ENCODE assay signal across 27 mouse cellular contexts in genomic region chr13:6306616-6306988, GRCm38 (mm10).
DNase-seq lines count a peak whose midpoint lies in the region; ATAC-seq lines count a peak whose summit lies in the region.
"Had no signal": no experiment of that assay in that cellular context is flagged by ENCODE, and none has a peak within 500 bp of the region (broad histone marks: within the 10 kb centered on the region; RNA-seq: fewer than 3 reads in every experiment).

No protein-coding gene starts in this region.

- H3K27ac ChIP-seq in forebrain, embryonic 14.5 days (ENCODE audit: low read depth, low read length) = no peak overlapping the region
- no peak overlapping the region for H3K27ac ChIP-seq in forebrain, embryonic 12.5 days
- H3K27ac ChIP-seq in limb, embryonic 11.5 days (replicated peaks; ENCODE audit: low read depth, low read length) = no peak overlapping the region
- H3K27ac ChIP-seq in limb, embryonic 10.5 days = no peak overlapping the region
- H3K27ac ChIP-seq: embryonic facial prominence, embryonic 12.5 days; hindbrain, embryonic 10.5 days; kidney, embryonic 15.5 days; lung, embryonic 15.5 days; midbrain, embryonic 10.5 days; midbrain, embryonic 15.5 days; neural tube, embryonic 15.5 days had no signal

- no peaks in the 10 kb centered on the region for H3K9me3 ChIP-seq in forebrain, embryonic 14.5 days (replicated peaks; ENCODE audit: control insufficient read depth, low read length)
- no peaks in the 10 kb centered on the region for H3K9me3 ChIP-seq in forebrain, embryonic 12.5 days
- H3K9me3 ChIP-seq in limb, embryonic 11.5 days (ENCODE audit: control insufficient read depth, low read length) = no peaks in the 10 kb centered on the region
- no peaks in the 10 kb centered on the region for H3K9me3 ChIP-seq in limb, embryonic 10.5 days (replicated peaks)
- H3K9me3 ChIP-seq: embryonic facial prominence, embryonic 12.5 days; hindbrain, embryonic 10.5 days; kidney, embryonic 15.5 days; lung, embryonic 15.5 days; midbrain, embryonic 10.5 days; midbrain, embryonic 15.5 days; neural tube, embryonic 15.5 days had no signal

- no peaks in the 10 kb centered on the region for H3K27me3 ChIP-seq in forebrain, embryonic 14.5 days (replicated peaks; ENCODE audit: control insufficient read depth, insufficient read depth, low read length)
- H3K27me3 ChIP-seq in forebrain, embryonic 12.5 days = no peaks in the 10 kb centered on the region
- H3K27me3 ChIP-seq in limb, embryonic 11.5 days (ENCODE audit: control insufficient read depth, insufficient read depth, low read length) = no peaks in the 10 kb centered on the region
- peaks cover 75% of the 10 kb centered on the region for H3K27me3 ChIP-seq in limb, embryonic 10.5 days (ENCODE audit: low read depth, poor library complexity, severe bottlenecking)
- H3K27me3 ChIP-seq: embryonic facial prominence, embryonic 12.5 days; kidney, embryonic 15.5 days; lung, embryonic 15.5 days; midbrain, embryonic 15.5 days; neural tube, embryonic 15.5 days had no signal

- no peak overlapping the region for H3K4me2 ChIP-seq in forebrain, embryonic 14.5 days (ENCODE audit: low read length)
- H3K4me2 ChIP-seq in forebrain, embryonic 12.5 days = no peak overlapping the region
- H3K4me2 ChIP-seq in limb, embryonic 11.5 days (ENCODE audit: low read depth, severe bottlenecking) = no peak overlapping the region
- H3K4me2 ChIP-seq: embryonic facial prominence, embryonic 12.5 days; kidney, embryonic 15.5 days; lung, embryonic 15.5 days; midbrain, embryonic 15.5 days; neural tube, embryonic 15.5 days had no signal

- no peak overlapping the region for H3K9ac ChIP-seq in forebrain, embryonic 14.5 days (ENCODE audit: low read length)
- no peak overlapping the region for H3K9ac ChIP-seq in forebrain, embryonic 12.5 days
- no peak overlapping the region for H3K9ac ChIP-seq in limb, embryonic 11.5 days (ENCODE audit: low read length)
- H3K9ac ChIP-seq: embryonic facial prominence, embryonic 12.5 days; kidney, embryonic 15.5 days; lung, embryonic 15.5 days; midbrain, embryonic 15.5 days; neural tube, embryonic 15.5 days had no signal

- ATAC-seq in forebrain, embryonic 14.5 days = peak; percentile 22; the same call in 1 of the 2 replicates
- ATAC-seq in forebrain, embryonic 12.5 days (ENCODE audit: low FRiP score) = no peak
- no peak for ATAC-seq in limb, embryonic 11.5 days (ENCODE audit: insufficient number of reproducible peaks, low FRiP score, low TSS enrichment, low read depth)
- ATAC-seq: CD4-positive, CD25-positive, alpha-beta regulatory T cell, adult 4 months; inflammation-experienced regulatory T-cells, adult 6 months had no signal

- H3K36me3 ChIP-seq in forebrain, embryonic 14.5 days (ENCODE audit: control insufficient read depth, insufficient read depth, low read length) = no peaks in the 10 kb centered on the region
- no peaks in the 10 kb centered on the region for H3K36me3 ChIP-seq in forebrain, embryonic 12.5 days (replicated peaks)
- H3K36me3 ChIP-seq in limb, embryonic 11.5 days (ENCODE audit: control insufficient read depth, insufficient read depth, low read length) = no peaks in the 10 kb centered on the region
- H3K36me3 ChIP-seq in limb, embryonic 10.5 days = no peaks in the 10 kb centered on the region
- H3K36me3 ChIP-seq: embryonic facial prominence, embryonic 12.5 days; hindbrain, embryonic 10.5 days; kidney, embryonic 15.5 days; lung, embryonic 15.5 days; midbrain, embryonic 10.5 days; midbrain, embryonic 15.5 days; neural tube, embryonic 15.5 days had no signal

- DNase-seq in forebrain, embryonic 14.5 days (ENCODE audit: low spot score) = no peak
- peak; percentile 22 for DNase-seq in limb, embryonic 11.5 days (ENCODE audit: low spot score)
- DNase-seq in limb, embryonic 10.5 days (ENCODE audit: low spot score) = no peak
- peak; percentile 56 for DNase-seq in forelimb bud, embryonic 11.5 days (ENCODE audit: low read depth, low spot score)
- no peak for DNase-seq in right cerebral cortex, adult 2 months (ENCODE audit: low spot score in 2 of 2)
- DNase-seq in right cerebral cortex, postnatal 36 days (ENCODE audit: low spot score in 2 of 2) = no peak
- DNase-seq: adrenal gland, postnatal 14 days; cerebellum, adult 11 months; cerebellum, adult 9-10 months; cerebellum, postnatal 36 days; gastrocnemius, postnatal 14 days; heart, postnatal 14 days; kidney, adult 18-20 months; kidney, postnatal 25 days; right cerebral cortex, adult 18-20 months; thymus, adult 2 months; thymus, postnatal 36 days had no signal

- H3K4me3 ChIP-seq in forebrain, embryonic 14.5 days (ENCODE audit: low read depth, low read length) = no peak overlapping the region
- H3K4me3 ChIP-seq in forebrain, embryonic 12.5 days (replicated peaks) = no peak overlapping the region
- no peak overlapping the region for H3K4me3 ChIP-seq in limb, embryonic 11.5 days (ENCODE audit: low read depth, low read length)
- no peak overlapping the region for H3K4me3 ChIP-seq in limb, embryonic 10.5 days
- H3K4me3 ChIP-seq: embryonic facial prominence, embryonic 12.5 days; hindbrain, embryonic 10.5 days; kidney, embryonic 15.5 days; lung, embryonic 15.5 days; midbrain, embryonic 10.5 days; midbrain, embryonic 15.5 days; neural tube, embryonic 15.5 days had no signal

- peaks cover 8% of the 10 kb centered on the region; the same call in 1 of the 2 replicates for H3K4me1 ChIP-seq in forebrain, embryonic 14.5 days (ENCODE audit: control insufficient read depth, insufficient read depth, low read length)
- peaks cover 11% of the 10 kb centered on the region; the same call in 1 of the 2 replicates for H3K4me1 ChIP-seq in forebrain, embryonic 12.5 days
- peaks cover 3% of the 10 kb centered on the region; the same call in 1 of the 2 replicates for H3K4me1 ChIP-seq in limb, embryonic 11.5 days (ENCODE audit: control insufficient read depth, insufficient read depth, low read length)
- H3K4me1 ChIP-seq in limb, embryonic 10.5 days = peaks cover 12% of the 10 kb centered on the region
- H3K4me1 ChIP-seq: hindbrain, embryonic 10.5 days; kidney, embryonic 15.5 days; lung, embryonic 15.5 days; midbrain, embryonic 10.5 days; midbrain, embryonic 15.5 days had no signal

- 52% methylated on average over 4 of the region's 4 CpGs for WGBS in forebrain, embryonic 14.5 days
- 66% methylated on average over 4 of the region's 4 CpGs for WGBS in forebrain, embryonic 12.5 days
- WGBS in limb, embryonic 11.5 days = 19% methylated on average over 4 of the region's 4 CpGs
- 22% methylated on average over 4 of the region's 4 CpGs for WGBS in limb, embryonic 10.5 days

Comparison
In these comparisons a context has a peak if more than half of its experiments do, and no peak if none do; other contexts are left out.
1. DNase-seq: peak in limb, embryonic 11.5 days (single experiment) and forelimb bud, embryonic 11.5 days (single experiment); none in forebrain, embryonic 14.5 days (single experiment), limb, embryonic 10.5 days (single experiment), right cerebral cortex, adult 2 months (0 of 2) and right cerebral cortex, postnatal 36 days (0 of 2).